Mouse (Mus musculus): Measurements from ENCODE around the gene Krt90. TPM values are rescaled to one million over a fixed set of nuclear protein-coding genes. Genes with fewer than 3 reads are reported as not detected.

Gene Krt90
- polyA plus RNA-seq (2014; fragmentation: Nextera tagmentation; extraction: Ambion mirVana), result 0.17 and 0.22 TPM in 2 replicates

- 70% methylated on average over 5 of the region's 5 CpGs for WGBS
- H3K4me2 ChIP-seq (replicated peaks; ENCODE audit: low read depth, low read length), result no peak within 1 kb of the TSS
- no peaks in the 10 kb centered on the region for H3K27me3 ChIP-seq (ENCODE audit: control insufficient read depth, insufficient read depth, low read length)
- 0 out of 2 replicates have a peak, but pooled peaks cover 6% of the 10 kb centered on the region for H3K4me1 ChIP-seq (ENCODE audit: control insufficient read depth, insufficient read depth, low read length)
- H3K4me3 ChIP-seq (ENCODE audit: low read length), result no peak within 1 kb of the TSS
- no peaks in the 10 kb centered on the region for H3K9me3 ChIP-seq (ENCODE audit: control insufficient read depth, low read length)
- no peaks in the 10 kb centered on the region for H3K36me3 ChIP-seq (ENCODE audit: control insufficient read depth, insufficient read depth, low read length)
- no peak within 1 kb of the TSS for H3K27ac ChIP-seq (ENCODE audit: low read depth, low read length)
- H3K9ac ChIP-seq (ENCODE audit: low read depth, low read length), result no peak within 1 kb of the TSS
- ATAC-seq (ENCODE audit: low FRiP score, low TSS enrichment), result no peak
Measured at GRCm38 (mm10) chr15:101562850-101563249, at the start of gene Krt90. Gene Krt90, minus strand, starts transcription at chr15:101562950.

GRCm38 (mm10) chr15:101599123-101599522, 36.4 kb upstream of the Krt90 start:
- no peaks in the 10 kb centered on the region for H3K4me1 ChIP-seq (ENCODE audit: control insufficient read depth, insufficient read depth, low read length)
- H3K27ac ChIP-seq (ENCODE audit: low read depth, low read length), result no peak overlapping the region
- H3K4me3 ChIP-seq (ENCODE audit: low read length), result no peak overlapping the region
- H3K9ac ChIP-seq (ENCODE audit: low read depth, low read length), result no peak overlapping the region
- 53% methylated on average over 6 of the region's 6 CpGs for WGBS
- H3K27me3 ChIP-seq (ENCODE audit: control insufficient read depth, insufficient read depth, low read length), result no peaks in the 10 kb centered on the region
- no peak overlapping the region for H3K4me2 ChIP-seq (replicated peaks; ENCODE audit: low read depth, low read length)
- H3K9me3 ChIP-seq (ENCODE audit: control insufficient read depth, low read length), result no peaks in the 10 kb centered on the region
- ATAC-seq (ENCODE audit: low FRiP score, low TSS enrichment), result no peak
- H3K36me3 ChIP-seq (ENCODE audit: control insufficient read depth, insufficient read depth, low read length), result no peaks in the 10 kb centered on the region

GRCm38 (mm10) chr15:101588216-101588615, 25.5 kb upstream of the Krt90 start:
- H3K9me3 ChIP-seq (ENCODE audit: control insufficient read depth, low read length), result no peaks in the 10 kb centered on the region
- no peak for ATAC-seq (ENCODE audit: low FRiP score, low TSS enrichment)
- H3K9ac ChIP-seq (ENCODE audit: low read depth, low read length), result no peak overlapping the region
- WGBS, result 86% methylated on average over 10 of the region's 10 CpGs
- H3K27ac ChIP-seq (ENCODE audit: low read depth, low read length), result no peak overlapping the region
- H3K36me3 ChIP-seq (ENCODE audit: control insufficient read depth, insufficient read depth, low read length), result no peaks in the 10 kb centered on the region
- H3K27me3 ChIP-seq (ENCODE audit: control insufficient read depth, insufficient read depth, low read length), result no peaks in the 10 kb centered on the region
- no peaks in the 10 kb centered on the region for H3K4me1 ChIP-seq (ENCODE audit: control insufficient read depth, insufficient read depth, low read length)
- H3K4me3 ChIP-seq (ENCODE audit: low read length), result no peak overlapping the region
- H3K4me2 ChIP-seq (replicated peaks; ENCODE audit: low read depth, low read length), result no peak overlapping the region

- Histone ChIP-seq H3K4me3 (ENCODE audit: low read length) (no peak overlapping the region), H3K27ac (ENCODE audit: low read depth, low read length) (no peak overlapping the region), H3K9me3 (ENCODE audit: control insufficient read depth, low read length) (no peaks in the 10 kb centered on the region), H3K36me3 (ENCODE audit: control insufficient read depth, insufficient read depth, low read length) (no peaks in the 10 kb centered on the region), H3K4me2 (replicated peaks; ENCODE audit: low read depth, low read length) (no peak overlapping the region), H3K27me3 (ENCODE audit: control insufficient read depth, insufficient read depth, low read length) (no peaks in the 10 kb centered on the region), H3K9ac (ENCODE audit: low read depth, low read length) (no peak overlapping the region), H3K4me1 (ENCODE audit: control insufficient read depth, insufficient read depth, low read length) (no peaks in the 10 kb centered on the region)
- no peak for ATAC-seq (ENCODE audit: low FRiP score, low TSS enrichment)
- WGBS, result 26% methylated on average over 2 of the region's 2 CpGs
Measured at GRCm38 (mm10) chr15:101584456-101584855, 21.7 kb upstream of the Krt90 start.

GRCm38 (mm10) chr15:101583211-101583965, 20.6 kb upstream of the Krt90 start:
- H3K4me2 ChIP-seq (replicated peaks; ENCODE audit: low read depth, low read length), result no peak overlapping the region
- WGBS, result 81% methylated on average over 8 of the region's 8 CpGs
- no peaks in the 10 kb centered on the region for H3K4me1 ChIP-seq (ENCODE audit: control insufficient read depth, insufficient read depth, low read length)
- no peaks in the 10 kb centered on the region for H3K36me3 ChIP-seq (ENCODE audit: control insufficient read depth, insufficient read depth, low read length)
- H3K27me3 ChIP-seq (ENCODE audit: control insufficient read depth, insufficient read depth, low read length), result no peaks in the 10 kb centered on the region
- no peak overlapping the region for H3K9ac ChIP-seq (ENCODE audit: low read depth, low read length)
- no peak overlapping the region for H3K27ac ChIP-seq (ENCODE audit: low read depth, low read length)
- ATAC-seq (ENCODE audit: low FRiP score, low TSS enrichment), result no peak
- H3K9me3 ChIP-seq (ENCODE audit: control insufficient read depth, low read length), result no peaks in the 10 kb centered on the region
- no peak overlapping the region for H3K4me3 ChIP-seq (ENCODE audit: low read length)

GRCm38 (mm10) chr15:101581701-101582100, 19.0 kb upstream of the Krt90 start:
- no peak overlapping the region for H3K4me2 ChIP-seq (replicated peaks; ENCODE audit: low read depth, low read length)
- ATAC-seq (ENCODE audit: low FRiP score, low TSS enrichment), result no peak
- no peaks in the 10 kb centered on the region for H3K4me1 ChIP-seq (ENCODE audit: control insufficient read depth, insufficient read depth, low read length)
- WGBS, result 84% methylated on average over 3 of the region's 3 CpGs
- no peak overlapping the region for H3K27ac ChIP-seq (ENCODE audit: low read depth, low read length)
- H3K27me3 ChIP-seq (ENCODE audit: control insufficient read depth, insufficient read depth, low read length), result no peaks in the 10 kb centered on the region
- H3K9me3 ChIP-seq (ENCODE audit: control insufficient read depth, low read length), result no peaks in the 10 kb centered on the region
- no peak overlapping the region for H3K9ac ChIP-seq (ENCODE audit: low read depth, low read length)
- H3K4me3 ChIP-seq (ENCODE audit: low read length), result no peak overlapping the region
- H3K36me3 ChIP-seq (ENCODE audit: control insufficient read depth, insufficient read depth, low read length), result no peaks in the 10 kb centered on the region

- H3K4me1 ChIP-seq (ENCODE audit: control insufficient read depth, insufficient read depth, low read length), result peaks cover 6% of the 10 kb centered on the region
- no peak overlapping the region for H3K9ac ChIP-seq (ENCODE audit: low read depth, low read length)
- H3K9me3 ChIP-seq (ENCODE audit: control insufficient read depth, low read length), result no peaks in the 10 kb centered on the region
- H3K4me3 ChIP-seq (ENCODE audit: low read length), result no peak overlapping the region
- 88% methylated on average over 5 of the region's 5 CpGs for WGBS
- no peak for ATAC-seq (ENCODE audit: low FRiP score, low TSS enrichment)
- H3K27ac ChIP-seq (ENCODE audit: low read depth, low read length), result no peak overlapping the region
- no peak overlapping the region for H3K4me2 ChIP-seq (replicated peaks; ENCODE audit: low read depth, low read length)
- H3K27me3 ChIP-seq (ENCODE audit: control insufficient read depth, insufficient read depth, low read length), result no peaks in the 10 kb centered on the region
- H3K36me3 ChIP-seq (ENCODE audit: control insufficient read depth, insufficient read depth, low read length), result no peaks in the 10 kb centered on the region
Measured at GRCm38 (mm10) chr15:101575506-101575905, 12.8 kb upstream of the Krt90 start.

- no peaks in the 10 kb centered on the region for H3K36me3 ChIP-seq (ENCODE audit: control insufficient read depth, insufficient read depth, low read length)
- no peak within 1 kb of the TSS for H3K27ac ChIP-seq (ENCODE audit: low read depth, low read length)
- no peaks in the 10 kb centered on the region for H3K27me3 ChIP-seq (ENCODE audit: control insufficient read depth, insufficient read depth, low read length)
- no peak within 1 kb of the TSS for H3K4me3 ChIP-seq (ENCODE audit: low read length)
- peak within 1 kb of the TSS; percentile 21; the same call in 1 of the 2 replicates for H3K4me2 ChIP-seq (replicated peaks; ENCODE audit: low read depth, low read length)
- peak; percentile 68; the same call in 1 of the 2 replicates for ATAC-seq (ENCODE audit: low FRiP score, low TSS enrichment)
- no peaks in the 10 kb centered on the region for H3K9me3 ChIP-seq (ENCODE audit: control insufficient read depth, low read length)
- no peak within 1 kb of the TSS for H3K9ac ChIP-seq (ENCODE audit: low read depth, low read length)
- H3K4me1 ChIP-seq (ENCODE audit: control insufficient read depth, insufficient read depth, low read length), result peaks cover 6% of the 10 kb centered on the region
- WGBS, result 41% methylated on average over 15 of the region's 15 CpGs
Measured at GRCm38 (mm10) chr15:101573796-101574345, 11.1 kb upstream of the Krt90 start, which contains the start of gene Krt75. Gene Krt75, minus strand, starts transcription at chr15:101573904.

GRCm38 (mm10) chr15:101567780-101568179, 5.0 kb upstream of the Krt90 start:
- WGBS, result 57% methylated on average over 7 of the region's 7 CpGs
- Histone ChIP-seq H3K9me3 (ENCODE audit: control insufficient read depth, low read length) (no peaks in the 10 kb centered on the region), H3K9ac (ENCODE audit: low read depth, low read length) (no peak overlapping the region), H3K4me2 (replicated peaks; ENCODE audit: low read depth, low read length) (no peak overlapping the region), H3K4me1 (ENCODE audit: control insufficient read depth, insufficient read depth, low read length) (no peaks in the 10 kb centered on the region), H3K36me3 (ENCODE audit: control insufficient read depth, insufficient read depth, low read length) (no peaks in the 10 kb centered on the region), H3K27me3 (ENCODE audit: control insufficient read depth, insufficient read depth, low read length) (no peaks in the 10 kb centered on the region), H3K4me3 (ENCODE audit: low read length) (no peak overlapping the region), H3K27ac (ENCODE audit: low read depth, low read length) (no peak overlapping the region)
- no peak for ATAC-seq (ENCODE audit: low FRiP score, low TSS enrichment)

All from kidney, embryonic 14.5 days (tissue).